Mouse (Mus musculus) thymus, postnatal 0 days (tissue): ENCODE measurements around the gene Timm17a. TPM values are rescaled to one million over a fixed set of nuclear protein-coding genes. Genes with fewer than 3 reads are reported as not detected.

Source experiments
- DNase-seq: peaks from one replicate; pipeline ENCODE4 v3.0.0-alpha.2; 2015; ENCODE audit warnings: low spot score
- polyA plus RNA-seq: library from polyadenylated mRNA; unstranded; fragments of >200 nt; fragmentation: Nextera tagmentation; extraction: Ambion mirVana; gene quantifications from 2 replicates; pipeline ENCODE4 v1.2.1, GENCODE M21; 2015

Gene Timm17a
- 235 TPM in 2 replicates for polyA plus RNA-seq

DNA sequence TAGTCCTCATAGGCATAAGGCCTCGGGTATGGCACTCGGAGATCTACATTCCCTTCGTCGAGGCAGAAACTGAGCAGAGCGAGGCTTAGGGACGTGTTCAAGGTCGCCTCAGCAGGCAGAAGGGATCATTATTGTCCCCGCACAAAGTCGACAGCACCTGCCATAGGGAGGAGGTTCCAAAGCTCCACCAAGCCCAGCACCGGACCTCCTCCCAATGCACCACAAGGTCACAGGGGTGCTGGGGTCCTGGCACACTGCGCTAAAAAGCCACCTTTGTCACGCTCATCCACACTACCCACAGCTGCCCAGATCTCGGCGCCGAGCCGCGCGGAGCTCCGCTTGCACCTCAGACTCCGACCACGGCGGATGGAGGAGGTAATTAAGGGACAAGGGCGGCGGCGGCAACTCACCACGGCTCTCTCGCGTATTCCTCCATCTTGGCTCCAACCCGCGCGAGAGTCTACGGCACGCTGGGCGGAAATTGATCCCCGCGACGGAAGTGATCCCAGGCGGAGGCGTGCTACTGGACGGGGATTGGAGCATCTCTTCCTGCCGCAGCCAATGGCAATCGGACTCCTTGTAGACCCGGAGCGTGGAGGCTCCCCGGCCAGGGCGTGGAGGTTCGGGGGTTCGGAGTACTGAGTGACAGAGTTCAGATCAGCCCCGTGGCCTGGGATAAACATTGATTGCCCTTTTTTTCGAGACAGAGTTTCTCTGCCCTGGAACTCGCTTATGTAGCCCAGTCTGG is at the start of gene Timm17a:
Gene Timm17a, minus strand, starts transcription at position 495 of the 748 bp plus-strand sequence.
- DNase-seq: peak; percentile 94

DNA sequence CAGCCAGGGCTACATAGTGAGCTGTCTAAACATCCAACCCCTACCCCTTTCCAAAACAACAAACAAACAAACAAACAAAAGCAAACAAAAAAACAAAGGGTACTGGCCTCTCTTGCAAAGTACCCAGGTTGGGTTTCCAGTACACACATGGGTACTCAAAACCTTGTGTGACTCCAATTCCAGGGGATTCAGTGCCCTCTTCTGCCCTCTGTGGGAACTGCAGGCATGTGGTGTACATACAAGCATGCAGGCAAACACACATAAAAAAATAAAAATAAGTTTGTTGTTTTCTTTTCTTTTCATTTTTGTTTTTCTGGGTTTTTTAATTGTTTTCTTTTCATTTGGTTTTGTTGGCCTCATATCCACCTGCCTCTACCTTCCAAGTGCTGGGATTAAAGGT is 48.5 kb upstream of the Timm17a start:
- no peak for DNase-seq

DNA sequence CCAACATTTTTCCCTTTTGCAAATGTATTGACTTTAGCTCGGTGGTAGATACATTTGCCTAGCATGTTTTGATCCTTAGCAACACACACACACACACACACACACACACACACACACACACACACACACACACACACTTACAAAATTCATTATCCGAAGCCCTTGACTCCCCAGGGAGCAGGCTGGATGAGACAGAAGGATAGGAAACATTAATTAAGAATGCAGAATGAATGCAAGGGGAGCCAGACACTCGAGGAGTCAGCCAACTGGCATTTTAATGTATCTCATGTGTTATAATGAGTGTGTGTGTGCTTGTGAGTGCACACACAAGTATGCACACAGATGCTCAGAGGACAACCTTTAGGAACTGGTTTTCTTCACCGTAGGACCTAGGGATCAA is 47.9 kb upstream of the Timm17a start:
- no peak for DNase-seq

DNA sequence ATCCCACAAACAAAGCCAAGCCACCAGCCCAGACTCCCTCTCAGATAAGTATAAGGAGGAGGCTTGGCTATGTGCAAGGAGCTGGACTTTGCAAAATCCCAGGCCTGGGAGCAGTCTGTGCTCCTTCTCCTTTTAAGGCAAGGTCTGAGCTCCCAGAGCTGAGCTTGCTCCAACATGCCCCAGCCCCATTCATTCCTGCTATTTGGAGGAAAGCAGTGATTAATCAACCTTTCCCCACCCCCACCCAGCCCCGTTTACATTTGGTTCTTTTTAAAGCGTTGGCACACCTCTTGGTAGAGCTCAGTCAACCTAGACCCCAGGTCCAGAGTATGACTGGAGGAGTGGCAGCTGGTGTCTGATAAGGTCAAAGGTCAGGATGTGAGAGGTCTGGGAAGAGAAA is 45.5 kb upstream of the Timm17a start:
- DNase-seq: no peak

DNA sequence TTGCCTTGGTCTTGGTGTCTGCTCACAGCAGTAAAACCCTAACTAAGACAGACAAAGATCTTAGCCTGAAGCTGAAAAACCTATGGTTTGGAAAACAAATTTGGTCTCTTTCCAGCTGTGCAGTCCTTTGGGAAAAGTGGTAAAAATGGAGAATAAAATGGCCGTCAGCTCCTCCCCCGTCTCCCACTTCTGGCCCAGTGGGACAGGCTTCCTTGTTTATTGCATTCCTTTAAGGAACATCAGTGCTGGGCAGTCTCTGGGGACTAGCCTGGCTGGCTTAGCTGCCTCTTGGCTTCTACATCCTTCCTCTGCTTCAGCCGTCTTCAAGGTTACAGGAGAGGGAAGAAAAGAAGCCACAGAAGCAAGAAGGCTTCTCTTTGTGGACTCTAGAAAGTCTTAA is 38.4 kb upstream of the Timm17a start:
- DNase-seq: no peak

DNA sequence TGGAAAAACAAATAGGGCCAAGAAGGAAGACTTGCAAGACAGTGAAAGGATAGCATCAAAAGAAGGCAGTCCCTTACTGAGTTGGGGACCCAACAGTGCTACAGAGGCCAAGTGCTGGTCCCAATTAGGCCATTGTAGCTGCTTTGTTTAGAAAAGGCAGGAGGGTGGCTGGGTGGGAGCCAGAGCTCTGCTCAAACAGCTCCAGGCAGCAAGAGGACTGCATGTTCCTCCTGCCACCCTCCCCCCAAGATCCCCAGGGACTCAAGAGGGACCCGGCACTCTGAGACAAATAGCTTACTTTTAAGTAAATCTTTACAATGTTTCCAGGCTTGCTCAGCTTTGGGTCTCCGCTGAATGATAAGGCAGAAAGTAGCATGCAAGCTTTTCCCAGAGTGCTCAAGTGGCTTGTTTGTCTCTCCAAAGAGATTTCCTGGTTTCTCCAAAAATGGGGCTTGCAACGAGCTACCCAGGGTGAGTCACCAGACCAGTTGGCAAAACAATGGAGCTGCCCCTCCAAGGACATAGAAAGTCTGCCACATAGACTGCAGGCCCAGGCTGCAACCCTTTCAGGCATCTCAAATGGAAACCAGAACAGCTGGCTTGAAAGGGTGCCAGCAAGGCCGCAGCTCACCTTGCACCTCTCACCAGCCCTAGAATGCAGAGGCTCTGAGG is 34.1 kb upstream of the Timm17a start:
- DNase-seq: no peak

DNA sequence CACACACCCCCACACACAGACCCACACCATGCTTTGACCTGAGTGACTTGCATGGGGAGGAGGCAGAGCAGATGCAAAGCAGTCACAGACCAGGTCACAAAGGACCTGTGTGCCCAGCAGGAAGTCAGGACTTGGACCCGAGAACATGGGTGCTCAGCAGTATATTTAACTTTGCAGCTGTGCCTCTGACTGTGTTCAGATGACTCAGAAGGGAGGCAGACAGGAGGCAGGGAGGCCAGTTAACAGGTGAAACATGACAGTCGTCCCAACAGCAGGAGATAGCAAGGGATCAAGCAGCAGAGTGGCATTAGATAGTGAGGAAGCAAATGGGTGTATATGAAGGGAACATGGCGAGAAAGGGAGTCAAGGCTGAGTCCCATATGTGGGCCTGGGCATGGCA is 33.3 kb upstream of the Timm17a start:
- DNase-seq: no peak

DNA sequence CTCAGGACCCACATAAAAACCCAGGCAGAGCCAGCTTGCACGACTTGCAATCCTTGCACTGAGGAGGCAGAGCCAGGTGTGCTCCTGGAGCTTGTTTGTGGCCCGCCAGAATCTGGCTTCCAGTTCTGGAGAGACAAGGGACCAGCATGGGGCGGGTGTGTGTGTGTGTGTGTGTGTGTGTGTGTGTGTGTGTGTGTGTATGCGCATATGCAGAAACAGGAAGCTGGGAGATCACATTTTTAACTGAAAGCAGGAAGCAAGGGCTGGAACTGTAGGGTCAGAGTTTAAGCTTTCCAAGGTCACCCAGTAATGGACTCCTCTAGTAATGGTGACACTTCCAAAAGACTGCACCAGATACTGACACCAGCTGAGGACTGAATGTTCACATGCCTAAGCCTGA is 30.4 kb upstream of the Timm17a start:
- no peak for DNase-seq

DNA sequence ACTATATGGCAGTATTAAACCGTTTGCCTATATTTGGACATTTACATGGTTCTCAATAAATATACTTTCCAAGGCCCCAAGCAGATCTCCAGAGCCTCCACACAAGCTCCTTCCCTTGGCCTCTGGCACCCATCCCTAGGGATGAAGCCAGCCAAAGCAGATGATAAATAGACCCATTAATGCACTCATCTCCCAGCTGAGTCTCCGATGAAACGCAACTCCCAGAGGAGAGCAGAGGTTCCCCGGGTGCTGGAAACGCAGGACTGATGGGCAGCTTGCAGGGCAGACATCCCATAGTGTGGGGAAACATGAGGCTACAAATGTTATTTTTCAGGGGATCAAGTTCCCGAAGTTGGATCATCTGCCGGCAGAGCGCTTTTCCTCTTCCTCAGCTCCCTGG is 28.4 kb upstream of the Timm17a start:
- DNase-seq: no peak

DNA sequence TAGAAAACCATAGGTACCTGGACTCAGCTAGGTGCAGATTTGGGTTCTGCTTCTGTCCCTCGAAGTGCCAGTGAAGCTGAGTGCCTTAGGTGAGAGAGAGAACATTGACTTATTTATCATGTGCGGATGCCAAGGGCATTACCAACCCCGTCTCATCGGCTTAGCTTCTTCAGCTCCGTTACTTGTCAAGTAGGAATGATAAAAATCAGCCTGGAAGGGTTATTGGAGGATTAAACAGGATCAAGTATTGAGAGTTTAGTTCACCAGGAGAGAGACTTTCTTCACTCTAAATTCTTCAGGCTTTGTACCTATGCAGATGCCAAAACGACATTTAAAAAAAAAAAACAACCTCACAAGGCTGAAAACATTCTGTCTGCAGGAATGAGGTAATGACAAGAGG is 17.0 kb upstream of the Timm17a start:
- no peak for DNase-seq

DNA sequence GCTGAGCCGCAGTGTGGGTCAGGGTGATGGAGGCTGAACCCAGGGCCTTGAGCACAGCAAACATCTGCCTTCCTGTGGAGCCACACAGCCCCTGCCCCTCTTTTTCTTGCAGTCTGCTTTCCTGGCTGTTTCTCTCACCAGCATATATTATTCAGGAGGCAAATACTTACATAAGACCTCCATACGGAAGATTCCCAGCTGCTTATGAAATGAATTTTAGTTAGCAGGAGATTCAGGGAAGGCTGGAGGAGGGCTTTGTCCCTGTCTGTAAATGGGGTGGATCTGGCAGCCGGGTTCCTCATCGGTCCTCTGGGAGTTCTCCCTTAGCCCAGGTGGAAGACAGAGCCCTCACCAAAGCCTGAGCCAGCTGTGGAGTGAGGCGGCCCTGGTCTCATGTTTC is 14.8 kb upstream of the Timm17a start:
- DNase-seq: no peak

DNA sequence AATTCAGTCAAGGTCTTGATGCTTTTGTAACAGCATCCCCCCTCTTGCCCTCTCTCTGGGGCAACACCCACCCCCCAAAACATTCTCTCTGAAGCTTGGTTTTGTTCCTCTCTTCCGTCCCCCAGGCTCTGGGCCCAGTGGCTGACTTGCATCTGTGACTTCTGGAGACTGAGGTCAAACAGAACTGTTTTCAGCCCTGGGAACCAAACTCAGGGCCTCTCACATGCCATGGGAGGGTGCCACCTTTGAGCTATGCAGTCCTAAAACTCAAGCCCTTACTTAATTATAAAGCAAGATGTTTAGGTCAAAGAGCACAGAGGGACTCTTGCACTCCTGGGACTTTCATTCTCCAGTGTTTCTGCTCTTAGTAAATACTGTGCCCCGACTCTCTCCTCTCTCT is 12.4 kb upstream of the Timm17a start:
- DNase-seq: no peak

DNA sequence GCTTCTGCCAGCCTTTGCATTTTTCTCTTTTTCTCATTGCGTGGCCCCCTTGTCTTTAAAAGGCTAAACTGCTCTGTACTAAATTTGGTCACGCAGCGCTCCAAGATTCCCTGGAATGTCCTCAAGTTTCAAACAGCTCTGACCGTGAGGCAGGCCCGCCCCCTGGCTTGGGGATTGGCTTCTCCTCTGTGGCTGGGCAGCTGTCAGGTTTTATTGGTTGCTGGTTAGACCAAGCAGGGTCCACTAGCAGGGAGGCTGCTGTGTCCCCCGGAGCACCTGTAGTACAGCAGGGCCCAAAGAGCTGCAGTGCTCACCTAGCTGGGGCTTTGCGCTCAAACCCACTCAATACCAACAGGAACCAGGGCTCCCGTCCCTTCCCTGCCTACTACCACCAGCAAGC is 11.0 kb upstream of the Timm17a start, which contains the start of gene Lmod1:
Gene Lmod1, plus strand, starts transcription at position 237 of the 400 bp plus-strand sequence.
- DNase-seq: no peak

DNA sequence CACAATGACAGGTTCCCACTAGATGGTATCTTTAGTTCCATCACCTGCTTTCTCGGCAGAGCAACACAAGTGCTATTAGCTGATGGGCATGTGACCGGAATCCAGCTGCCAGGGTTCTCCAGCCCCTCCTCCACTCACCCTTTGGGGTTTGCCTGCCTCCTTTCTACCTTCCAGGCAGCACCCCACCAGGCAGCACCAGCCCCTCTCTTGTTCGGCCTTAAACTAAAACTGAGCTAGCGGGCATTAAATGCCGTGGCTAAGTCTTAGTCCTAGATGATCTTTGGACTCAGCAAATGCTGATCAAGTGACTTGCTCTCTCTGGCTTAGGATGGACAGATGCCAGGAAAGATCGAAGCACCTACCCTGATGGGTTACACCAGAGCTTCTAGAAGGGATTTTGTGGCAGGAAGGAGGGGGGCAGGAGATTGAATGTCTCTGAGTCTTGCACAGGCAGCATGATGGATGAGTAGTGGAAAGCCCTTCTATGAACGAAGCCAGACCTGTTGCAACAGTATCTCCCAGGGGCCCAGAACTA is 9.9 kb upstream of the Timm17a start:
- DNase-seq: no peak

DNA sequence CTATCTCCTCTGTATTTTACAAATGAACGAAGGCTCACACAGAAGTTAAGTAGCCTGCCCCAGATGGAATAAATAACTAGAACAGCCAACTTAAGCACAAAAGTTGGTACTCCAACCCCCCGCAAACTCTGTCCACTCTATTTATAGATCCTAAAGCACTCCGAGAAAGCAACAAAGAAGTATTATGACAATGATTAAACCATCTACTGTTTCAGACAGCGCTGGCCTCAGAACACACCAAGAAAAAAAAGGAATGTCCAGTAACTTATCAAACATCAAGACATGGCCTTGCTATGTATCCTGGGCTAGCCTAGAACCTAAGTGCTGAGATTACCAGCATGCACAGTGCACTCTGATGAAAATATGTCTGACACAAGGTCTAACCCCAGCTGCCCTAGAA is 1.4 kb downstream of the Timm17a start:
- no peak for DNase-seq

DNA sequence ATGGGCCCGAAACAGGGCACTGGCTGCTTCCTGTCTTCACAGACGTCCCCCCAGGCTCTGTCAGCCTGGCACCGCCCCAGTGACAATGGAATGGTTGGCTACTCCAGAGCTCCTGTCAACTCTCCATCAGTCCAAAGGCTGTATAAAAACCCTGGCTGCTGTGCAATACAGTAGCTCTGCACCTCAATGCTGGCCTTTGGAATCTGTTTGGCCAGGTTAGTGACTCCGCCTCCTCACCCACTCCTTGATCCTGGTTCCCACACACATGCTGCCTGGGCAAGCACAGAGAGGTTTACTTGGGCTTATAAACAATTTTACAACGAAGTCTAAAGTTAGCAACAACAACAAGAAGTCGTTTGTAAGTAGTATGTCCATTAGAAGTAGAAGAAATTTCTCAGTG is 2.2 kb downstream of the Timm17a start:
- no peak for DNase-seq

DNA sequence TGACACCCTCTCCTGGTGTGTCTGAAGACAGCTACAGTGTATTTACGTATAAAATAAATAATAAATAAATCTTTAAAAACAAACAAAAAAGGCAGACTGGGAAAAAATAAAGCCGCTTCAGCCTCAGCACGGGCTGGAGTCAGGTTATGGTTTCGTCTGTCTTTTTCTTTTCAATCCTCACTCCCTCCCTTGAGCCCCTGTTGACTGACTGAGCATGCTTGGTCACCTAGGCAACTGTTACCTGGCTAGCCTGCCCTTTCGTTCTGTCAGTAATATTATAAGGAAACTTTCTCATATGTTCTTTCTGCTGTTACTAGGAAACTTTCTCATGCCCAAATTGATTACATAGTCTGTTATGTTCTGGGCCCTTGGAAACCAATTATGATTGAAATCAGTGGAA is 22.7 kb downstream of the Timm17a start:
- DNase-seq: no peak

DNA sequence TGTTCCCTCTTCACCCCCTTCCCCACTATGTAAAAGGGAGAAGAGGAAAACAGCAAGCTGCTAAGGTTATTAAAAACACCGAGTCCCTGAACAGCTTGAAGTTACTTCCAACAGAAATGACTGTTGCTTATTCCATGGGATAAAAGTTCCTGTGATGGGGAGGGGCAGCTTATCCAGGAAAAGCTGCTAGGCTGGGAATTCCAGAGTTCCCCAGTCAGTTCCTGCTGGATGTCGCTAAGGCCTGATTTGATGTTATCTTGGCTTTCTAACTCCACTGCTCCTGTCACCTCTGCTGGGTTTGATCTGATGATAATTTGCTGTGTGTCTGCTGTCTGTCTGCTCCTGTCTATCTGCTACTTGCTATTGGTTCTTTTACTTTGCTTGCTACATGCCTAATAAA is 27.3 kb downstream of the Timm17a start:
- no peak for DNase-seq

DNA sequence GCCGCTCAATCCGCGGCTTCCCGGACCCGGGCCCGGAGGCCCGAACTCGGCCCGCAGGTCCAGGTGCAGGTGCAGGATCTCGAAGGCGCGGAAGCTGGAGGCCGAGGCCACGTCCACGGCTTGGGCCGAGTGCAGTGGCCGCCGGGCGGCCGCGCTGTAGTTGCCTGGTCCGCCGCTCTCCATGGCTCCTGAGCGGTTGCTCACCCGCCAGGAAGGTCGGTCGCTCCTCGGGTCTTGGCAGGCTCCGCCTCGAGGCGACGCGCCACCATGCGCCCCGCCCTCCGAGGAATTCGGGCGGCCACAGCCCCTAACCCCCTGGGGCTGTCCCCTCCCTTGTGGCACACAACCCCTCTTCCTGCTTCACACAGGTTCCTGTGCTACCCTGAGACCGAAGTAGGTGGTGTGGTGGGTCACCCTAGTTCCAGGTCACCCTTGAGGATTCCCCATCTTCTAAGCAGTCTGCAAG is 29.7 kb downstream of the Timm17a start, which contains the start of gene Rnpep:
Gene Rnpep, minus strand, starts transcription at position 259 of the 466 bp plus-strand sequence.
- DNase-seq: peak; percentile 72

DNA sequence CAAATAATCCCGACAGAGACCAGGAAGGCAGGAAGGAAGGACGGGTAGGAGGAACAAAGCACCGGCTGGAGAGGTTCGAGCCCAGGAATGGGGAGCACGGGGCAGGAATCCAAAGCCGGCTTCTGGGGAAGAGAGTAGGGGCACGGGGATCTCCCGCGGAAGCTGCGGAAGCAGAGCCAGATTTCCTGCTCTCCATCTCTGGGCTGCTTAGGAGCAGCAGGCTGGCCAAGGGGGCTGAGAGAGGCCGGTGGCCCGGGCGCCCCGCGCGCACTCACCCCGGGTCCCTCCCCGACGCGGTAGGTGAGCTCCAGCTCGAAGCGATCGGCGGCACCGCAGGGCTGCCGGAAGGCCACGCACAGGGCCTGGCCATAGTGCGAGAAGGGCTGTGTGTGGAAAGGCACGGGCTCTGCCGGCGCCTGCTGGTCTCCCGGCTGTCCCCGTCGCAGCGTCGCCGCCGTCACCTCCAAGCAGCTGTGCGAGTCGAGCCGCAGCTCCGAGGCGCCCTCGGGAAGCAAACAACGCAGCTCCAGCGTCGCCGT is 30.2 kb downstream of the Timm17a start:
- no peak for DNase-seq

DNA sequence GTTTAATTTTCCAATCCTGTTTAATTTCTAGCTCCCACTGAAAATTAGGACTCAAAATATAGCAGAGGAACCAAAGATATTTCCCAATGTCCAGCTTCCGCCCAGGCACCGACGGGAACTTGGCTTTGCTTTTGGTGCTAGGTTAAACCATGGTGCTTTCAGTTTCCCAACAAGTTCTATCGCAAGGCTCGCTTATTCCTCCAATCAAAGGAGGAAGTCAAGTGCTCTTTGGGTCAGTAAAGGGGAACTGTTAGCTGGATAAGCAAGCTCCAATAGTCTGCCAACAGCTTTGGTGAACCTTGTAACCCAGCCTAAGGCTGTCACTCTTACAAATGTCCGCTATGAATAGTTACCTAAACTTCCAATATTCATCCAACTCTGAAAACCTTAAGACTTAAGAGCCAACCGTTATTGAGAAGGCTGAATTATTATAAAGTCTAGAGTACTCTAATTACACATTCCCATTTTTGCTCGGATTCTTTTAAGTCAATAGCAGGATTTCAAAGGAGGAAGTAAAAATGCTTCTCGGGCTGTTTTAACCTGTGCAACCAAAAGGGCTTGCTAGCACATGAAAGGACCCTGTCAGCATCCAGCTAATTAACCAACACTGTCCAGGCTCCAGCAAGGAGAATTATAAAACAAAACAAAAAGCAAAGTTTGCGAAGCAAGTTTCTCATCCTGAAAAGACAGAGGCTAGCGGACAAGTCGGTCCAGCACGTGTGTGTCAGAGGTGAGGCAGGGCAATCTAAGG is 30.9 kb downstream of the Timm17a start:
- DNase-seq: peak; percentile 19
